Mouse (Mus musculus) liver, embryonic 14.5 days (tissue): ENCODE measurements at regions not wholly inside any gene's neighbourhood (a gene's known extent, or its start where the extent isn't known, plus 50 kb on each side); places are given as distances from the start of the nearest gene placed in this dataset.

Experiments used
- ATAC-seq: fragments of 200-750 bp; cut with Nextera tagmentation; 2 replicates; pipeline ENCODE4 v1.8.0; 2017; ENCODE audit warnings: moderate number of reproducible peaks, mild to moderate bottlenecking, moderate library complexity; ENCODE audit not compliant: insufficient read depth
- DNase-seq, 3 experiments: peaks; one replicate each; pipeline ENCODE4 v3.0.0-alpha.2; 2012 to 2013; ENCODE audit warnings: low read depth in 3 of 3, low spot score in 3 of 3
- H3K27ac ChIP-seq: fragments of 300-500 bp; sonication (generic); 2 replicates; pipeline ENCODE4 v1.5.1; 2014; ENCODE audit warnings: moderate library complexity, mild to moderate bottlenecking, control low read depth, inconsistent platforms
- H3K27me3 ChIP-seq: fragments of 300-500 bp; sonication (generic); 2 replicates; pipeline ENCODE4 v1.6.1; 2014; ENCODE audit warnings: mild to moderate bottlenecking, low read length, moderate library complexity; ENCODE audit not compliant: control insufficient read depth, insufficient read depth
- H3K36me3 ChIP-seq: fragments of 300-500 bp; sonication (generic); replicated peaks from 2 replicates; pipeline ENCODE4 v1.6.1; 2014; ENCODE audit warnings: low read depth; ENCODE audit not compliant: control insufficient read depth, insufficient read depth
- H3K4me1 ChIP-seq, 2 experiments: fragments of 200-500 bp in 1 of 2; fragments of 300-500 bp in 1 of 2; sonication (generic) in 1 of 2; replicated peaks; 2 replicates each; pipeline ENCODE4 v1.6.1; 2012 to 2014; ENCODE audit warnings: antibody characterized with exemption in 1 of 2, inconsistent platforms in 1 of 2, low read length in 1 of 2; ENCODE audit not compliant: control insufficient read depth in 2 of 2, insufficient read depth in 2 of 2
- H3K4me2 ChIP-seq: fragments of 300-500 bp; sonication (generic); 2 replicates; pipeline ENCODE4 v1.6.1; 2014; ENCODE audit warnings: low read depth, mild to moderate bottlenecking, control low read depth, moderate library complexity
- H3K4me3 ChIP-seq, 2 experiments: fragments of 200-500 bp in 1 of 2; fragments of 300-500 bp in 1 of 2; sonication (generic) in 1 of 2; 2 replicates each; pipeline ENCODE4 v1.5.1; 2012 to 2014; ENCODE audit warnings: low read depth in 2 of 2, low read length in 2 of 2, mild to moderate bottlenecking in 2 of 2, control low read depth in 1 of 2, inconsistent platforms in 1 of 2, moderate library complexity in 1 of 2; ENCODE audit not compliant: insufficient read depth in 1 of 2
- H3K9ac ChIP-seq: fragments of 300-500 bp; sonication (generic); replicated peaks from 2 replicates; pipeline ENCODE4 v1.6.1; 2014; ENCODE audit warnings: mild to moderate bottlenecking, control low read depth, moderate library complexity
- H3K9me3 ChIP-seq: fragments of 300-500 bp; sonication (generic); 2 replicates; pipeline ENCODE4 v1.6.1; 2016; ENCODE audit warnings: low read length, mixed read lengths; ENCODE audit not compliant: control insufficient read depth
- CTCF ChIP-seq: IDR thresholded peaks from 2 replicates; pipeline ENCODE4 v1.5.1; 2016; ENCODE audit warnings: antibody characterized with exemption, low read depth, control low read depth
- EP300 ChIP-seq: IDR thresholded peaks from 2 replicates; pipeline ENCODE4 v1.6.1; 2016; ENCODE audit warnings: antibody characterized with exemption, low read depth
- WGBS: fragments of 180-500 bp; shearing (Covaris S2); extraction: QIAGEN DNeasy Blood & Tissue Kit; methylation state at CpG from one replicate; pipeline ENCODE4 v1.1.7; 2014; ENCODE audit not compliant: insufficient replicate concordance; 5-methylcytosine and 5-hydroxymethylcytosine counted together

- Histone ChIP-seq H3K9me3 (no peaks in the 10 kb centered on the region), H3K36me3 (no peaks in the 10 kb centered on the region), H3K9ac (no peak overlapping the region), H3K27ac (no peak overlapping the region), H3K4me2 (no peak overlapping the region), H3K4me1 (no peaks in the 10 kb centered on the region), H3K27me3 (no peaks in the 10 kb centered on the region), H3K4me3 (no peak overlapping the region)
- DNase-seq (no peak), ATAC-seq (no peak)
- WGBS: 72% methylated on average over 9 of the region's 9 CpGs
- TF ChIP-seq EP300 (no peak), CTCF (no peak)
Measured at GRCm38 (mm10) chr10:126320831-126321230, 354.9 kb downstream of the Lrig3 start.

GRCm38 (mm10) chr10:126319795-126320194 lies 353.8 kb downstream of the Lrig3 start:
- no peak for TF ChIP-seq CTCF
- no peak for TF ChIP-seq EP300
- no peak for DNase-seq
- no peak overlapping the region for H3K27ac ChIP-seq
- WGBS: 56% methylated on average over 10 of the region's 10 CpGs
- no peak for ATAC-seq
- no peaks in the 10 kb centered on the region for H3K9me3 ChIP-seq
- H3K4me2 ChIP-seq: no peak overlapping the region
- no peak overlapping the region for H3K4me3 ChIP-seq
- H3K36me3 ChIP-seq: no peaks in the 10 kb centered on the region
- no peak overlapping the region for H3K9ac ChIP-seq
- H3K27me3 ChIP-seq: no peaks in the 10 kb centered on the region
- H3K4me1 ChIP-seq: no peaks in the 10 kb centered on the region

- Histone ChIP-seq H3K4me2 (no peak overlapping the region), H3K9ac (no peak overlapping the region), H3K27me3 (no peaks in the 10 kb centered on the region), H3K4me1 (no peaks in the 10 kb centered on the region), H3K9me3 (no peaks in the 10 kb centered on the region), H3K4me3 (no peak overlapping the region), H3K27ac (no peak overlapping the region), H3K36me3 (no peaks in the 10 kb centered on the region)
- WGBS: 70% methylated on average over 1 of the region's 1 CpGs
- no peak for DNase-seq
- TF ChIP-seq CTCF: no peak
- no peak for TF ChIP-seq EP300
- ATAC-seq: no peak
Measured at GRCm38 (mm10) chr10:126299962-126300361, 334.0 kb downstream of the Lrig3 start.

GRCm38 (mm10) chr10:126298211-126298610 lies 332.2 kb downstream of the Lrig3 start:
- 58% methylated on average over 6 of the region's 6 CpGs for WGBS
- DNase-seq (no peak), ATAC-seq (no peak)
- Histone ChIP-seq H3K4me2 (no peak overlapping the region), H3K4me3 (no peak overlapping the region), H3K36me3 (no peaks in the 10 kb centered on the region), H3K9ac (no peak overlapping the region), H3K27ac (no peak overlapping the region), H3K9me3 (no peaks in the 10 kb centered on the region), H3K4me1 (no peaks in the 10 kb centered on the region), H3K27me3 (no peaks in the 10 kb centered on the region)
- no peak for TF ChIP-seq EP300
- no peak for TF ChIP-seq CTCF

- TF ChIP-seq CTCF: no peak
- TF ChIP-seq EP300: no peak
- H3K36me3 ChIP-seq: no peaks in the 10 kb centered on the region
- no peak overlapping the region for H3K27ac ChIP-seq
- no peak overlapping the region for H3K4me2 ChIP-seq
- H3K9ac ChIP-seq: no peak overlapping the region
- no peak for DNase-seq
- ATAC-seq: no peak
- 71% methylated on average over 7 of the region's 7 CpGs for WGBS
- H3K9me3 ChIP-seq: no peaks in the 10 kb centered on the region
- no peaks in the 10 kb centered on the region for H3K4me1 ChIP-seq
- H3K27me3 ChIP-seq: no peaks in the 10 kb centered on the region
- no peak overlapping the region for H3K4me3 ChIP-seq
Measured at GRCm38 (mm10) chr10:126295853-126296252, 329.9 kb downstream of the Lrig3 start.
